Mouse (Mus musculus) bone marrow macrophage, adult 2 months (primary cell): Measurements from ENCODE around the gene Wipf2.

ENCODE experiments used
- CTCF ChIP-seq: IDR thresholded peaks from 2 replicates; pipeline ENCODE4 v1.5.1; 2012; ENCODE audit warnings: low read depth, mild to moderate bottlenecking, low read length, moderate library complexity
- POLR2A ChIP-seq: IDR thresholded peaks from 2 replicates; pipeline ENCODE4 v1.6.1; 2012; ENCODE audit warnings: mild to moderate bottlenecking, low read depth, low read length, borderline replicate concordance

DNA sequence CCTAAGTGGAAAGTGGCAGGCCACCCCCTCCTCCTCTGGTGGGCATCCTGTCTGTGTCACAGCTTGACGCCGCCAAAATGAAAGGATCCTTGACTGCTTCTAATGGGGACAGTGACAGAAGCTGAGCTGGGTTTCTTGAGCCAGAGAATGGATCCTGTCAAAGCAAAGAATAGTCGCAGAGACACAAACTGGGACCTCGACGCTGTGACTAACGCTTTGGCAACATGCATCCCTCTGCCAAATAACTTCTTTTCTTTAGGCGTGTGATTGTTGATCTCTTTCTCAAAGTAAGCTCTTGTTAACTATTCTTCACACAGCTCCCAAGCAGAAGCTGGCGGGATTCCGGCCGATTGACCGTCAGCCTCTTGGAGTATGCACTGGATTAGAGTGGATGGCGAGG lies 3.9 kb downstream of the Wipf2 start:
- TF ChIP-seq CTCF (no peak), POLR2A (no peak)
